Mouse (Mus musculus) hindbrain, postnatal 0 days (tissue): ENCODE measurements around the gene Myh14. TPM values are rescaled to one million over a fixed set of nuclear protein-coding genes. Genes with fewer than 3 reads are reported as not detected.

ENCODE experiments used
- ATAC-seq: fragments of 200-750 bp; cut with Nextera tagmentation; 2 replicates; pipeline ENCODE4 v1.8.0; 2017; ENCODE audit warnings: mild to moderate bottlenecking, moderate TSS enrichment, moderate library complexity
- DNase-seq: peaks from one replicate; pipeline ENCODE4 v3.0.0-alpha.2; 2015; ENCODE audit warnings: low spot score
- H3K27ac ChIP-seq: fragments of 300-500 bp; sonication (generic); 2 replicates; pipeline ENCODE4 v1.5.1; 2014; ENCODE audit warnings: mild to moderate bottlenecking
- H3K27me3 ChIP-seq: fragments of 300-500 bp; sonication (generic); 2 replicates; pipeline ENCODE4 v1.6.1; 2014; ENCODE audit warnings: low read length, mixed read lengths; ENCODE audit not compliant: insufficient read depth
- H3K36me3 ChIP-seq: fragments of 300-500 bp; sonication (generic); 2 replicates; pipeline ENCODE4 v1.6.1; 2014; ENCODE audit warnings: low read length, mixed read lengths; ENCODE audit not compliant: insufficient read depth
- H3K4me1 ChIP-seq: fragments of 300-500 bp; sonication (generic); 2 replicates; pipeline ENCODE4 v1.6.1; 2014; ENCODE audit warnings: antibody characterized with exemption, low read length, mixed read lengths; ENCODE audit not compliant: insufficient read depth
- H3K4me2 ChIP-seq: fragments of 300-500 bp; sonication (generic); 2 replicates; pipeline ENCODE4 v1.6.1; 2014; ENCODE audit warnings: low read depth, mild to moderate bottlenecking, low read length, moderate library complexity, mixed read lengths
- H3K4me3 ChIP-seq: fragments of 300-500 bp; sonication (generic); 2 replicates; pipeline ENCODE4 v1.5.1; 2014; ENCODE audit warnings: low read length
- H3K9ac ChIP-seq: fragments of 300-500 bp; sonication (generic); replicated peaks from 2 replicates; pipeline ENCODE4 v1.6.1; 2014; ENCODE audit warnings: mild to moderate bottlenecking, low read length, moderate library complexity, mixed read lengths
- H3K9me3 ChIP-seq: fragments of 300-500 bp; sonication (generic); 2 replicates; pipeline ENCODE4 v1.6.1; 2016; ENCODE audit warnings: low read length, mixed read lengths
- CTCF ChIP-seq: IDR thresholded peaks from 2 replicates; pipeline ENCODE4 v1.5.1; 2016; ENCODE audit warnings: antibody characterized with exemption, control low read depth, low read depth
- WGBS: fragments of 180-500 bp; shearing (Covaris S2); extraction: QIAGEN DNeasy Blood & Tissue Kit; methylation state at CpG from one replicate; pipeline ENCODE4 v1.1.7; 2014; 5-methylcytosine and 5-hydroxymethylcytosine counted together
- polyA plus RNA-seq: library from polyadenylated mRNA; unstranded; fragments of >200 nt; fragmentation: Nextera tagmentation; extraction: Ambion mirVana; gene quantifications from 2 replicates; pipeline ENCODE4 v1.2.1, GENCODE M21; 2015
- total RNA-seq: library from RNA; depleted of rRNA; stranded (reverse); fragments of >200 nt; gene quantifications from 2 replicates; pipeline ENCODE4 v1.2.3, GENCODE M21; 2014

Myh14 gene
- total and polyA plus RNA-seq, 2 experiments from 2014 or later, result 9.3 to 9.7 TPM

GRCm38 (mm10) chr7:44628402-44629034, 42.1 kb downstream of the Myh14 start:
- Histone ChIP-seq H3K36me3 (no peaks in the 10 kb centered on the region), H3K9ac (no peak overlapping the region), H3K4me2 (no peak overlapping the region), H3K27me3 (no peaks in the 10 kb centered on the region), H3K4me1 (no peaks in the 10 kb centered on the region), H3K27ac (no peak overlapping the region), H3K4me3 (no peak overlapping the region), H3K9me3 (no peaks in the 10 kb centered on the region)
- ATAC-seq (no peak), DNase-seq (no peak)
- TF ChIP-seq CTCF, result no peak
- WGBS, result 75% methylated on average over 15 of the region's 15 CpGs

- WGBS, result 84% methylated on average over 13 of the region's 13 CpGs
- H3K4me2 ChIP-seq, result no peak overlapping the region
- no peaks in the 10 kb centered on the region for H3K27me3 ChIP-seq
- H3K4me1 ChIP-seq, result no peaks in the 10 kb centered on the region
- H3K9me3 ChIP-seq, result no peaks in the 10 kb centered on the region
- no peak for DNase-seq
- H3K27ac ChIP-seq, result no peak overlapping the region
- no peak for ATAC-seq
- no peak overlapping the region for H3K4me3 ChIP-seq
- no peak for TF ChIP-seq CTCF
- no peaks in the 10 kb centered on the region for H3K36me3 ChIP-seq
- H3K9ac ChIP-seq, result no peak overlapping the region
Observed at GRCm38 (mm10) chr7:44626966-44627365, 43.7 kb downstream of the Myh14 start.

- Histone ChIP-seq H3K4me3 (no peak overlapping the region), H3K27ac (no peak overlapping the region), H3K4me2 (no peak overlapping the region), H3K4me1 (no peaks in the 10 kb centered on the region), H3K27me3 (no peaks in the 10 kb centered on the region), H3K36me3 (no peaks in the 10 kb centered on the region), H3K9ac (no peak overlapping the region), H3K9me3 (no peaks in the 10 kb centered on the region)
- TF ChIP-seq CTCF, result no peak
- ATAC-seq (no peak), DNase-seq (no peak)
- WGBS, result 52% methylated on average over 1 of the region's 1 CpGs
Observed at GRCm38 (mm10) chr7:44626068-44626385, 44.6 kb downstream of the Myh14 start.

- Histone ChIP-seq H3K27ac (no peak overlapping the region), H3K27me3 (no peaks in the 10 kb centered on the region), H3K36me3 (no peaks in the 10 kb centered on the region), H3K4me1 (no peaks in the 10 kb centered on the region), H3K4me3 (no peak overlapping the region), H3K9me3 (no peaks in the 10 kb centered on the region), H3K4me2 (no peak overlapping the region), H3K9ac (no peak overlapping the region)
- no peak for TF ChIP-seq CTCF
- WGBS, result 83% methylated on average over 13 of the region's 13 CpGs
- DNase-seq (no peak), ATAC-seq (no peak)
Observed at GRCm38 (mm10) chr7:44625241-44626067, 45.2 kb downstream of the Myh14 start.

- H3K27me3 ChIP-seq, result no peaks in the 10 kb centered on the region
- no peak for TF ChIP-seq CTCF
- H3K4me1 ChIP-seq, result no peaks in the 10 kb centered on the region
- 62% methylated on average over 14 of the region's 14 CpGs for WGBS
- H3K9ac ChIP-seq, result no peak overlapping the region
- no peak for ATAC-seq
- no peaks in the 10 kb centered on the region for H3K9me3 ChIP-seq
- no peak overlapping the region for H3K27ac ChIP-seq
- no peak overlapping the region for H3K4me2 ChIP-seq
- H3K4me3 ChIP-seq, result no peak overlapping the region
- H3K36me3 ChIP-seq, result no peaks in the 10 kb centered on the region
- DNase-seq, result no peak
Observed at GRCm38 (mm10) chr7:44624828-44625227, 45.8 kb downstream of the Myh14 start.

GRCm38 (mm10) chr7:44624543-44624826, 46.2 kb downstream of the Myh14 start:
- TF ChIP-seq CTCF, result no peak
- Histone ChIP-seq H3K27ac (no peak overlapping the region), H3K9ac (no peak overlapping the region), H3K4me3 (no peak overlapping the region), H3K9me3 (0 out of 2 replicates have a peak, but pooled peaks cover 2% of the 10 kb centered on the region), H3K27me3 (no peaks in the 10 kb centered on the region), H3K4me2 (no peak overlapping the region), H3K36me3 (no peaks in the 10 kb centered on the region), H3K4me1 (no peaks in the 10 kb centered on the region)
- ATAC-seq (no peak), DNase-seq (no peak)
- 81% methylated on average over 3 of the region's 3 CpGs for WGBS
